Comparison of ENCODE assay signal across 16 mouse cellular contexts in the genomic region with DNA sequence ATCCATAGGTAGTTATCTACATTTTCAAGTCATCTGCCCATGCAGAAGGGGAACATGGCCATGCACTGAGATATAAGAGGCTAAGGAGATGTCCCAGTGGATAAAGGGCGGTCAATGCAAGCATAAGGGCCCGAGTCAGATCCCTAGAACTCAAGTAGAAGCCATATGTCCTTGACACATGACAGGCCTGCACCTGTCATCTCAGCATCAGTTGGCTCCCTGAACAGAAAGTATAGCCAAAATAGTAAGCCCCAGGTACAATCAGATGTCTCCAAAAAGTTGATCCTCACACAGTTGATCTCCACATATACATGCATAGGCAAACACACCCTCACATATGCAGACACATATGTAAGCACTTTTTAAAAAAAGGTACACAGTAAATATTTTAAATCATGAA.
DNase-seq lines count a peak whose midpoint lies in the region.
"Had no signal": no experiment of that assay in that cellular context is flagged by ENCODE, and none has a peak within 500 bp of the region (broad histone marks: within the 10 kb centered on the region; RNA-seq: fewer than 3 reads in every experiment).

No protein-coding gene starts in this region.

- DNase-seq in cerebellum, postnatal 10 days = peak; percentile 60 to 65
- no peak for DNase-seq in cerebellum, adult 8-10 months
- peak; percentile 29 to 69 for DNase-seq in cerebellum, postnatal 14 days
- no peak for DNase-seq in cerebellum, postnatal 4 days (ENCODE audit: low spot score in 2 of 2)
- DNase-seq in cerebellum, postnatal 25 days = peak; percentile 13 to 27
- DNase-seq in cerebellum, adult 9-10 months = no peak
- DNase-seq: adrenal gland, adult 2 months; adrenal gland, adult 8-10 months; adrenal gland, postnatal 10 days; adrenal gland, postnatal 14 days; adrenal gland, postnatal 25 days; adrenal gland, postnatal 36 days; B cell, adult 2 months; cerebellum, adult 11 months; cerebellum, adult 11-12 months; cerebellum, adult 18-20 months had no signal

Comparison
In these comparisons a context has a peak if more than half of its experiments do, and no peak if none do; other contexts are left out.
1. DNase-seq: peak in cerebellum, postnatal 10 days (2 of 2), cerebellum, postnatal 14 days (2 of 2) and cerebellum, postnatal 25 days (2 of 2); none in cerebellum, adult 8-10 months (single experiment), cerebellum, postnatal 4 days (0 of 2) and cerebellum, adult 9-10 months (single experiment).